Mouse (Mus musculus) right cerebral cortex, postnatal 14 days (tissue): ENCODE measurements at regions not wholly inside any gene's neighbourhood (a gene's known extent, or its start where the extent isn't known, plus 50 kb on each side); places are given as distances from the start of the nearest gene placed in this dataset.
"Not testable (repeated sequence)": the region's sequence is repeated elsewhere in the genome, so short reads cannot be mapped to it uniquely, and the experiment has no call there.

Source experiments
- DNase-seq: peaks from one replicate; pipeline ENCODE4 v3.0.0; 2022

DNA sequence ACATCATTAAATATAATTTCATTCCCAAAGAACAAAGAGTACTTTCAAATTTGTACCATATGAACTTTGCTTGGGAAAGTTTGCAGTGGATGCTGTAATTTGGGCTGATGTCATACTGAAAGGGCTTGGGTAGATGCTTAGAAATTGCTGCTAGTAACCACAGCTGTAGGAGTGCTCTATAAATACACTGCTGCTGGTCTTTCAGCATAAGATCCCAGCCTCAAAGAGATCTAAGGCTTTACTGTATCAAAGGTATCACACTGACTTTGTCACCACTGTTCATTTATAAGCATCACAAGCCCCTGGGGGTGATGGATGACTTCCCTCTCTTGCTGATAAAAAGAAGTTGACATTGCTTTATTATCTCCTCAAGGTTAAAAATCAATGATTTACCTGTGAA, 497.2 kb downstream of the Pla2g4a start:
- no peak for DNase-seq

DNA sequence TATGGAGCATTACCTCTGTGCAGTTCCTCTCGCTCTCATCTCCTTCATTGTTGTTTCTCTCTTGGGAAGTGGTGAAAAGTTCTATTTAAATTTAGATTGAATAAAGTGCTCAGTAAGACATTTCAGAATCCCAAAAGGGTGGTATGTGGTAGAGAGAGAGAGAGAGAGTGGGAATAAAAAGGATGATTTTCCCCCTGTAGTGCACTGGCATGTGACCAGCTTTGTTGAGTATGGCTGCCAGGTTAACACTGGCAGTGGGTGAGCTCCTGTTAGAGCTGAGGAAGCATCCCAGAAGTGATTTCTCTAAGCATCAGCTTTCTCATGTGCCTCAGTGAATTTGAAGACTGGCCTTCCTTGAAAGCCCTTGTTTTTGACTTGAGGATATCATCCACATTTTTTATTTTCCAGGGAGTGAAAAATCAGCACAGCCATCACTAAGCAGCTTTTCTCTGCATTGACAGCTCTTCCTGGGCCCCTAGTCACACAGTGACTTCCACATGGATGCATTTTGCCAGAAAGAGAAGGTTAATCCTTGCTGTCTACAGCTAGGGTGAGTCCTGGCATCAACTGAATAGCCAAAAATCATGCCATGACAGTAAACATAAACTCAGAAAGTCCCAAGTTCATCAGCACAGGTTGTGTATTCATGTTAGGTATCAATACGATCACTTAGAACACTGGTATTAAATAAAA, 511.1 kb downstream of the Pla2g4a start:
- no peak for DNase-seq

DNA sequence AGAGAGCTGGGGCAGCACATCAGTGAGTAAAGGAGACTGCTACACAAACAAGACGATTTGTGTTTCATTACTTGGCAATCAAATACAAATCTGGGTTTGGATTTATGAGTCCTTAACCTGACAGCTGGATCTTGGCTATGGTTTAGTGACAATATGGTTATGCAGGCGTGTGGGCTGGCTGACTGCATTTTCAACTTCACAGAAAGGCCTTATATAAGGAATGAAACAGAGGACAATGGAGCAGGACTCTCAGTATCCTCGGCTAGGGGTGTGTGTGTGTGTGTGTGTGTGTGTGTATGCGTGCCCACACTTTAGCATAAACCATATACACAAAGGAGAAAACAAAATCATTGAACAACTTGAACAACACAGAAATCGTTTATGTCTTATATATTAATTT, 512.6 kb downstream of the Pla2g4a start:
- no peak for DNase-seq

DNA sequence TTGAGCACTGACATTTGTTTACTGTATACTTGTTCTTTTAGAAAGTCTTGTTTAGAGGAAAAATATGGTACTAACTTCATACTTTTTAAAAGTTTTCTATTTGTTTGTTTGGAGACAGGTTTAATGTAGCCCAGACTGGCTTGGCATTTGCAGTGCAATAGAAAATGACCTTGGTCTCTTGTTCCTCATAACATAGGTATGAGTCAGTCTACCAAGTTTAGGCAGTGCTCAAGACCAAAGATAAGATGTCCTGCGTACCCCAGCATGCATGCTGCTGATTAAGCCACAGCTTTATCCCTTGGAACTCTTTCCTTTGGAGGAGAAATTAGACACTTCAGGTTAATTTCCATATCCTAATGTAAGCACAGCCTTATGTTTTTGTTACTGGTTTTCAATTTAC, 550.1 kb downstream of the Pla2g4a start:
- no peak for DNase-seq

DNA sequence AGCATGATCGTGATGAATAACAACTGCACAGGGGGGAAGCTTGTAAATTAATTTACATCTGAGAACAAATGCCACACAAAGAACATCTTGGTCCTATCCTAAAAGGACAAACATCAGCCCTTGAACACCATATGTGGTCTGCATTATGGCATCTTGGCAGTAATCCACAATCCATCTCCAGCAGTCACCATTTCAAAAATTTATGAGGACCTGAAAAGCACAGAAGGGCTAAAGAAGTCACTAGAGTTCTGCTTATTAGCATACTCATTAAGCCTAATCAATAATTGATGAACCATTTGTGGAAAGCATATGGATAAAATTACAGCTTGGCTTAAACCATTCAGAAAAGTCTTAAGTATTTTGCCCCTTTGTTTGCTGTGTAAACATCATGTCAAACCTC, 555.7 kb downstream of the Pla2g4a start:
- no peak for DNase-seq

DNA sequence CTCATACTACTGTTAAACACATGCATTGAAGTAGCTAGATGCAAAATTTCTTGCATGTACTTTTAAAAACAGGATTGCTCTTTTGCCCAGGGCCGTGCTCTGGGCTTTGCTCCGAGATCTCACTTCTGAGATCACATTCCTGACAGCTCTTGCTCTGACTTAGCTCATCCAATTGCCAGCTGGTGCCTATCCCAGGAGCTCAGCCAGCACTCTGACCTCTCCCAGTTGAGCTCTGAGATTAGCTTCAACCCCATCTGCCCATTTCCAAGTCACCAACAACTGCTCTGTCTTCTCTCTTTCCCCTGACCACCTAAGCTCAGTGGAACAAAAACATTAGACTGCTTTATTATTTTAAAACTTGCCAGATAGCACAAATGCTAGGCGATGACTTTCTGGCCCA, 572.4 kb downstream of the Pla2g4a start:
- no peak for DNase-seq

DNA sequence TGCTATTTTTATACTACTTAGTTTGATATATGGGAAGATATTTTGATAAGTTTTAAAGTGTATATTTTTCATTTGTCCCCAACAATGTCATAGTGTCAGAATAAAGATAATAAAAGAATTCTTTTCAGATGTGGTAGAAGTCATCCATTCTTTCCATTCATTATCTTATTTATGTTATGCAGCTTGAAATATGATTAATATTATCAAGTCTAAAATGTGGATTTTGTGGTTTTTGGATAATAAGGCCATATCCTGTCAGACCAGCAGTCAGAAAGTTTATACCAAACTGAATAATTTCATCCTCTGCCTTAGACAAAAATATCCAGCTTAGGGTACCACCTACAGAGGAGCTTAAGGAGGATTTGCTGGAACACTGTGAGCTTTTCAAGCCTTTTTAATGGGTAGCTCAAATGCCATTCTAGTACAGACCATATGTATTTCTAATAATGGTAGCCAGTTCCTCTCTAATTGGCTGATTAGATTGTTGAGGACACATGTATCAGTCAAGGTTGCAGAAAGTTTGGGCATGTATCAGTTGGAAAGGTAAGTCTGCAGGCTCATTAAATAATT, 609.7 kb downstream of the Pla2g4a start:
- DNase-seq = no peak

DNA sequence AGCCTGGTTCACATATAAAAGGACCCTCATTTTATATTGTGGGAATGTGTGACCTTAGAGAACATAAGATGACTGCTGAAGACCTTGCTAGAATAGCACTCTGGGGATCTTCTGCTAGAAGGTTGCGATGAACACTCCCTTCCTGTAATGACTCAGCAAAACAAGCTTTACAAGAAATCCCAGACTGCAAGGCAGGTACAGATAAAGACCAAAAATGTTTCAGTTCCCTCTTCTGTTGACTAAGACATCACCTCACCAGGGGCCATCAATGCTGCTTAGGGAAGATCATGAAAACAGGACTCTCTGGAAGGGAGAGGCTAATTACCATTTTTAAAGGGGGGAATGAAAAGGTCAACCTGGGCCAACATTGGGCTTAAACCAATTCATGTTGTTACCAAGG, 613.7 kb downstream of the Pla2g4a start:
- no peak for DNase-seq

DNA sequence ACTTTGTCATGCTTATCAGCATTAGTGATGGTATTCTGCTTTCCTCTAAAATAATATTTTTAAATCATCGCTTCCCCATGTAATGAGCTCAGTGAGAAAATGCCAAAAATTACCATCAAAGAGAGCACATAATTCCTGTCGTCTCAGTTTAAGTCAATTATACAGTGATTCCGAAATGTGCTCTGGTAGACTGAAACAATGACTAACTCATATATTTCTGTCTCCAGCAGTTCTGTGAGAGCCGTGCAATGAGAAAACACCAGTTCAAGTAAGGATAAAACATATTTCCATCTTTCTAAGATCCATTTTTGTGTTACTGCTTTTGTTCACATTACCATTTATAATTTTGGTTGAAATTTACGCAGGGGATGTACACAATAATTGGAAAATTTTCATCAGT, 622.9 kb downstream of the Pla2g4a start:
- no peak for DNase-seq

DNA sequence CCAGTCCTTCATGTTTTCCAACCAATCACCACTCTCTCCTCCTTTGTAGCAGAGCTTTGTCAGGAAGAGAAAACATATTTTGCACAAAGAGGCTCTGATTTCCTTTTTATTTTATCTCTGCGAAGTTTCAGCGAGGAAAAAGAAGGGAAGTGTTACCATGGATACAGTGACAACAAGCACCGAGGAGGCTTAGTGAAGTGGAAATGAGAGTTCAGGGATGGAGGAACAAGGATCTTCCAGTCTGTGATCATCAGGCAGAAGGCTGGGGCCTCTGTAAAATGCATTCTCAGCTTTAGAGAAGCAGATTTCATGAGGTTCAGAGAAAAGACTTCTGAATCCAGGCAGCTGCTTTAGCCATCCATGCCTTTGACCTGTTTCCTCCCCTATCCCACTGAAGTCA, 628.9 kb downstream of the Pla2g4a start:
- DNase-seq = no peak

DNA sequence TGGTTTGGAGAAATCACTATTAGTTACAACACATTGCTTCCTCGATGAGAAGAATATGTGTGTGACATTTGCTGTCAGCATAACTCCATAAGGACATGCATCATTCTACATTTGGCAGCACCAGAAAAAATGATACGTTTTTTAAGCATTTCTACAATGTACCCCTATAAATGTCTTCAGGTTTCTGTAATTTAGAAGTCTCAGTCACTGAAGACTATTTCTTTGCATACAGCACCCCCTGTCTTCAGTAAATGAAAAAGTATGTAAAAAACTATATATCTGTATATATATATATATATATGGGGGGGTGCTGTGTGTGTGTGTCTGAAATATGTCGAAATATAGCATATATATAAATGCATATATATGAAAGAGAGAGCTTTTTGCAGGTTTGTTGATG, 633.9 kb downstream of the Pla2g4a start:
- DNase-seq = no peak

DNA sequence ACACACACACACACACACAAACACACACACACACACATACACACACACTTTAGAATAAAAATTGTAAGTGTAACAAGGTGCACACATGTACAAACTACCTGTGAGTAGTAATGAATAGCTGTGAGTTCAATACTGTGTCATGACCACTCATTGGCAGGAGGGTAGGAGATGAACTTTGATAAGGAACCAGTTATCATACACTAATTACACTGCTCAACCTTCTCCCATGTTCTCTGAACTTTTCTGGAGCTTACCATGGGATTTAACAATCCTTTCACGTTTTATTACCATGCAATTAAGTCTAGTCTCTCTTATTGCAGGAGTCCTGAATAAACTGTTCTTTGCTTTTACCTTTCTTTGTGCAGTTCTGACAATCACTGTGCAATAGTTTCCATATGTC, 638.0 kb downstream of the Pla2g4a start:
- DNase-seq = no peak

DNA sequence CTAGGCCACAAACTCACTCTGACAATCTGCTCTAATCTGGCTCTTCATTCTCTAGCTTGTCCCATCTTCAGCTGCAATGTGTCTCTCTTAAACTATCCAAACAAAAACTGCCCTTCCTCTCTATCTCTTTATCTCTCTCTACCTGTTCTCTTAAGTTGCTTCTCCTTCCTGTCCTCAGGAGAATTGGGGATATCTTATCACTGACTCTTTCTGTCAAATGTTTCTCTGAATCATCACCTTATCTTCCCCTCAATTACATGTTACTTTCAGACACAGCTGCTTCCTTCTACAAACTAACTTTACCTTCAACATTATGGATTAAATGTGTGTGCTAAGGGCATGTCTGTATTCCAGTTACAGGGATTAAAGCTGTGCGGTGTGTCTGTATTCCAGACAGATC, 671.4 kb downstream of the Pla2g4a start:
- no peak for DNase-seq

DNA sequence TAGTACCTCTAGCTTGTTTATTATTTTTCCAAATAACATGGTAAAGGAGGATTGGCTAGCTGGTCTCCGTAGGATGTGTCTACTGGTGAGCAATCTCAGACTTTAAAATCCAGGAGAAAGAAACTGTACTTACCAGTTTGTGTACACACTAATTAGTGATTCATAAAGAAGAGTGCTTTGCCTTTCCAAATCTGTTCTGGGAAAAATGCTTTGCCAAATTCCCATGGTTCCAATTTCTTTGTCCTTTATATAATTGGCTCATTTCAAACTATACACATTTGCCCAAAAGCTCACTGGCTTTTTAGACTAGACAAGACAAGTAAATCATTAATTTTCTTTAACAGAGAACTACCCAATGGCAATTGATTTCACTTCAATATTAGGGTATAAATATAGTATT, 686.2 kb downstream of the Pla2g4a start:
- DNase-seq = no peak

DNA sequence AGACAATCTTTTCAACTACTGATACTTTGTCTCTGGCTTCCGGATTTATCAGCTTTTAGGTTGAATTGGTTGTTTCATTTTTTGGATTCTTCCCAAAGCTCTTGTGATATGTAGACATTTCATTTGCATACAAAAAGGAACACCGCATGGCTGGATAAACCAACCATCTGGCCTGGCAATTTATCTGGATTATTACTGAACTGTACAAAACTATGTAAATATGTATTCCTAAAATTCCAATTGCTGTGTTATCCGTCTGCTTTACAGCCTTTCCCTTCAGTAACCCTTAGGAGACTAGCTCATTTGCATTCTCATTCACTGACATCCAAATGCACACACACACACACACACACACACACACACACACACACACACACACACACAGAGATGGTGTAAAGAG, 704.2 kb downstream of the Pla2g4a start:
- DNase-seq = no peak

DNA sequence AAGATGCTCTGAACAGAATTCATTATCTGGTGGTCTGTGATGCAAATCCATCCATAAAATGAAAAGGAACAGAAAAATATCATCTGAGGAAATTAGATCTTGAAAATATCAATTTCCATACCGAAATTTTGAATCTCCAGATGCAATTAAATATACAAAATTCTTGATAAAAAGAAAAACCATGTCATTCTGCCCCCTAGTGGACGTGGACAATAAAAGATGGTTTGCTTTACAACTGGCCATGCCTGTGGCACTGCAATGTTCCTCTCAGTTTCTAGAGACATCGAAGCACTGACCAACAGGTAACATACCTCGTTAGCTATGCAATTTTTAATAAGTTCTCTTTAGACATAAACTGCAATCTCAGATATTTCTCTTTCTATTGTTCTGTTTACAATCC, 706.9 kb downstream of the Pla2g4a start:
- DNase-seq = peak; percentile 10

DNA sequence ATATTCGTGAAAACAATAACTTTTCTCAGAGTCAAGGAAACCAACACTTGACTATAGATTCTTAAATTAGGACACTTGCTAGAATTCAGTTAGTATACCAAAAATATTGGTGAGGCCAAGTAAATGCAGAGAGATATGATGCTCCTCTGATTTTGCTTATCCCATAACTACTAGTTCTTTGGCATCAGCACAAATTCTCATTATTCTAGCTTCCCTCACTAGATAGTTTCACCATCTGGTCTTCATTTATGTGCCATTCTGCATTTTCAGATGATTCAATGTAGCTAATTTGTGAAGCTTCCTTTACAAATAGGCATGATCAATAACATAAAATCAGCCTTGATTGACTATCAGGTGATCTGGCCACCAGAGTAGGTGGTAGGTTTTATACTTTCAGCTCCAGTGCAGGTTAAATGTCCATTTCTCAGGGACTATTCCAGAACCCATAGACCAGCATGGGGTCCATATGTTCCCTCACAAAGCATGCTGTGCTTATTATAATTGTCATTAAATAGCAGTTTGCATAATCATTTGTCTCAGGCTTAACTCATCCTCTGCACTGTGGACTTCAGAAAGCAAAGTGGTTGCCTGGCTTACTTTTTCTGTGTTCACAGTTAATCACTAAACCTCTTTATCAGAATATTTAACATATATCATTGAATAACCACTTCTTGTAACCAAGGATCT, 722.6 kb downstream of the Pla2g4a start:
- DNase-seq = no peak

DNA sequence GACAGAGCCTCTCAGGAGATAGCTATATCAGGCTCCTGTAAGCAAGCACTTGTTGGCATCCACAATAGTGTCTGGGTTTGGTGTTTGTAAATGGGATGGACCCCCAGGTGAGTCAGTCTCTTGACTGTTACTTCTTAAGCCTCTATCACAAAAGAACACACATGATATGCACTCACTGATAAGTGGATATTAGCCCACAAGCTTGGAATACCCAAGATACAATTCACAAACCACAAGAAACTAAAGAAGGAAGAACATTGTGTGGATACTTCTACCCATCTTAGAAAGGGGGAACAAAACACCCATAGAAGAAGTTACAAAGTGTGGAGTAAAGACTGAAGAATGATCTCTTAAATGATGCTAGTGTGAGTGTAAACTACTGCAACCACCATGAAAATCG, 733.9 kb downstream of the Pla2g4a start:
- not testable (repeated sequence) for DNase-seq

DNA sequence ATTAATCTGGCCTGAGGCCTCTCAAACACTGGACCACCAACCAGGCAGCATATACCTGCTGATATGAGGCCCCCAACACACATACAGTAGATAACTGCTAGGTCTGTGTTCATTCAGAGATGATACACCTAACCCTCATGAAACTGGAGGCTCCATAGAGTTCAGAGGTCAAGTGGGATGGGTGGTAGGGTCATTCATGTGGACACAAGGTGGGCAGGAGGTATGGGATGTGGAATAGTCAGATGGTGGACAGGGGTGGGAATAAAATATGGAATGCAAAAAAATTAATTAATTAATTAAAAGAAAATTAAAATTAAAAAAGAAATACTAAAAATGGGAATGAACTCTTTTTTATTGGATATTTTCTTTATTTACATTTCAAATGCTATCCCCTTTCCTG, 734.7 kb downstream of the Pla2g4a start:
- DNase-seq = no peak

DNA sequence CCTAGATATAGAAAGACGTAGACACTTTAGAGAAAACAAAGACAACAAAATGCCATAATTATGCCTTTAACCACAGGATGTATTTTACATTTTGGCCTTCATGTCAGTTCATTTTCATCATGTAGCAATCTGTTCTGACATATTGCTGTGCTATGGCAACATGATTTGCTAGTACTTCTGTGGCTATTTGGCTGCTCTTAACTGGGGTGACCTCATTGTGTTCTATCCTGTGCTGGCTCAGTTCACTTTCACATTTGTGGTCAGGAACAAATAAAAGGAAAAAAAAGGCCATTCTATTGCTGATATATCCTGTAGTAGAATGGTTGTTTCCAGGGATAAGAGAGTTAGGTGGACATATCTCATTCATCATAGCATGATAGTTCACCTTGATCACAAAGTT, 758.5 kb downstream of the Pla2g4a start:
- no peak for DNase-seq

DNA sequence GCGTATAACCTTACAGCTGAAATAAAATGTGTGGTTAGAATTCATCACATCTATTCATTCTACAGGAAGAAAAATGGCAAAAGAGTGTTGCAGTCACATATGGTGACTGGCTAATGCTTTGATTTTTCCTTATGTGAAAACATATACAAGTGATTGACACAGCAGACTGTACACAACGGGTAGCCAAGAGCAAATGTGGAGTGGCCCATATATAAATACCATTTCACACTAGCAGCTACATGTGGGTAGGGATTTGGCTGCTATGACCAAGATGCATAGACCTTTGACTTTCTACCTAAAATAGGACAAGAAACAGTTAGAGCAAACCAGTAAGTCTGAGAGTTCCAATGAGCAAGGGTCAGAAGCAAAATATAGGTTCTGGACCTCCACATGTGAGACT, 761.8 kb downstream of the Pla2g4a start:
- DNase-seq = no peak

DNA sequence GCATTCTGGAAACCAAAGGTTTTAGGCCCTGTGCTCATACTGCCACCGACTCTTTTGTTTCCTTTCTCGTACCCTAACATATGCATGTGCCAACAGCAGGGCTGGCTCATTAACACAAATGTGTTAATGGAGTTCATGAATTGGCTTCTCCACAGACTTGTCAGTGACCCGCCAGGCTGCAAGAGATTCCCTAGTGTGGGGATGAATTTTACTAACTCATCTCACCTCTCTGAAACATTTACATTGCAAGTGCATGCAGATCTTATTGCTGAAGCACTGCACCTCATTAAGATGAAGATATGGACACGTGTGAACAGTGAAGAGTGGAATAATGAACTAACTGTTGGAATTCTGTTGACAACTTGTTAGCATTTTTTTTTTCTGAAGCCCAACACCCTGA, 762.2 kb downstream of the Pla2g4a start:
- no peak for DNase-seq
